Comparison of ENCODE assay signal across 9 mouse cellular contexts in the genomic region with DNA sequence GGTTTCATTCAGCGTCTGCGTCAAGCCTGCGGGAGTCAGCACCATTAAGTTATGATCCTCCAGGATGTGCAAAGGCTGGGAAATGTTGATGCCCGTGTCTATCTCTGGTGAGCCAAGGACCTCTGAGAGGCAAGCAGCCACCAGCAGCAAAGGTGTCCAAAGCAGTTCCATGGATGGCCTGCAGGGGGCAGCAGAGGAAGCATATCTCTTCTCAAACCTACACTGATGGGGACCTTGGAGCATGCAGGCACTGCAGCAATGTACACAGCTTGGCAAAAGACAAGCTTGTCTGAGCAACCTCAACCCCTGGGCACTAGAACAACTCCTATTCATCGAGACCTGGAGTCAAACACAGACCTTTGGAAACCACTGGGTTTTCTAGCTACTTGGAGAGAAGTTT. TPM values are rescaled to one million over a fixed set of nuclear protein-coding genes. Genes with fewer than 3 reads are reported as not detected.
DNase-seq lines count a peak whose midpoint lies in the region; ATAC-seq and TF ChIP-seq lines count a peak whose summit lies in the region.
"Had no signal": no experiment of that assay in that cellular context is flagged by ENCODE, and none has a peak within 500 bp of the region (broad histone marks: within the 10 kb centered on the region; RNA-seq: fewer than 3 reads in every experiment).

No protein-coding gene starts in this region.

- H3K4me2 ChIP-seq in forebrain, embryonic 11.5 days (ENCODE audit: low read depth, low read length, severe bottlenecking), result no peak overlapping the region
- H3K4me2 ChIP-seq in forebrain, embryonic 16.5 days (ENCODE audit: low read length), result no peak overlapping the region
- H3K4me2 ChIP-seq in hindbrain, postnatal 0 days (ENCODE audit: low read depth, low read length), result no peak overlapping the region
- H3K4me2 ChIP-seq: lung, embryonic 15.5 days had no signal

- H3K36me3 ChIP-seq in forebrain, embryonic 11.5 days (ENCODE audit: control insufficient read depth, insufficient read depth, low read length), result no peaks in the 10 kb centered on the region
- no peaks in the 10 kb centered on the region for H3K36me3 ChIP-seq in forebrain, embryonic 16.5 days (ENCODE audit: control insufficient read depth, insufficient read depth)
- no peaks in the 10 kb centered on the region for H3K36me3 ChIP-seq in hindbrain, postnatal 0 days (ENCODE audit: insufficient read depth, low read length)
- H3K36me3 ChIP-seq: lung, embryonic 15.5 days had no signal

- no peak overlapping the region for H3K27ac ChIP-seq in forebrain, embryonic 11.5 days (ENCODE audit: low read depth, low read length)
- H3K27ac ChIP-seq in forebrain, embryonic 16.5 days (ENCODE audit: low read length), result no peak overlapping the region
- H3K27ac ChIP-seq in hindbrain, postnatal 0 days, result no peak overlapping the region
- H3K27ac ChIP-seq: lung, embryonic 15.5 days had no signal

- ATAC-seq in forebrain, embryonic 11.5 days (replicated peaks; ENCODE audit: low FRiP score), result peak; percentile 63; the same call in 1 of the 2 replicates
- ATAC-seq in forebrain, embryonic 16.5 days, result no peak
- peak; percentile 59; the same call in 1 of the 2 replicates for ATAC-seq in hindbrain, postnatal 0 days

- no peak overlapping the region for H3K4me3 ChIP-seq in forebrain, embryonic 11.5 days (ENCODE audit: low read depth, low read length)
- H3K4me3 ChIP-seq in forebrain, embryonic 16.5 days (replicated peaks; ENCODE audit: low read length), result no peak overlapping the region
- H3K4me3 ChIP-seq in hindbrain, postnatal 0 days (ENCODE audit: low read length), result no peak overlapping the region
- H3K4me3 ChIP-seq: lung, embryonic 15.5 days had no signal

- H3K9ac ChIP-seq in forebrain, embryonic 11.5 days (ENCODE audit: low read length), result no peak overlapping the region
- no peak overlapping the region for H3K9ac ChIP-seq in forebrain, embryonic 16.5 days (replicated peaks; ENCODE audit: low read depth, low read length)
- no peak overlapping the region for H3K9ac ChIP-seq in hindbrain, postnatal 0 days (replicated peaks; ENCODE audit: low read length)
- H3K9ac ChIP-seq: lung, embryonic 15.5 days had no signal

- H3K27me3 ChIP-seq in forebrain, embryonic 11.5 days (ENCODE audit: control insufficient read depth, insufficient read depth, low read length), result no peaks in the 10 kb centered on the region
- no peaks in the 10 kb centered on the region for H3K27me3 ChIP-seq in forebrain, embryonic 16.5 days (replicated peaks; ENCODE audit: control insufficient read depth, insufficient read depth, low read length)
- H3K27me3 ChIP-seq in hindbrain, postnatal 0 days (ENCODE audit: insufficient read depth, low read length), result no peaks in the 10 kb centered on the region
- H3K27me3 ChIP-seq: lung, embryonic 15.5 days had no signal

- TF ChIP-seq CTCF in hindbrain, postnatal 0 days (IDR thresholded peaks at IDR 0.05; ENCODE audit: low read depth), result peak; percentile 94

- H3K4me1 ChIP-seq in forebrain, embryonic 11.5 days (replicated peaks; ENCODE audit: control insufficient read depth, insufficient read depth, low read length), result no peaks in the 10 kb centered on the region
- no peaks in the 10 kb centered on the region for H3K4me1 ChIP-seq in forebrain, embryonic 16.5 days (replicated peaks; ENCODE audit: control insufficient read depth, insufficient read depth, low read length)
- no peaks in the 10 kb centered on the region for H3K4me1 ChIP-seq in hindbrain, postnatal 0 days (ENCODE audit: insufficient read depth, low read length)
- H3K4me1 ChIP-seq: lung, embryonic 15.5 days had no signal

- WGBS in forebrain, embryonic 11.5 days, result 53% methylated on average over 5 of the region's 5 CpGs
- WGBS in forebrain, embryonic 16.5 days, result 48% methylated on average over 5 of the region's 5 CpGs
- 60% methylated on average over 5 of the region's 5 CpGs for WGBS in hindbrain, postnatal 0 days

- no peaks in the 10 kb centered on the region for H3K9me3 ChIP-seq in forebrain, embryonic 11.5 days (ENCODE audit: control insufficient read depth, low read length)
- H3K9me3 ChIP-seq in forebrain, embryonic 16.5 days (ENCODE audit: control insufficient read depth, low read length), result no peaks in the 10 kb centered on the region
- H3K9me3 ChIP-seq in hindbrain, postnatal 0 days (ENCODE audit: low read length), result no peaks in the 10 kb centered on the region
- H3K9me3 ChIP-seq: lung, embryonic 15.5 days had no signal

- DNase-seq in forebrain, embryonic 11.5 days (ENCODE audit: low spot score), result peak; percentile 81
- DNase-seq in adipocyte (ENCODE audit: low spot score), result peak; percentile 71
- DNase-seq in cerebellum, postnatal 36 days, result peak; percentile 69 to 72
- DNase-seq in hindbrain, postnatal 0 days (ENCODE audit: low spot score), result peak; percentile 77
- peak; percentile 79 to 92 for DNase-seq in layer of hippocampus, postnatal 25 days (ENCODE audit: extremely low spot score in 1 of 2, low spot score in 1 of 2)
- DNase-seq in lung, postnatal 25 days (ENCODE audit: low spot score), result peak; percentile 48
- DNase-seq in spleen, postnatal 10 days (ENCODE audit: low spot score in 2 of 2), result peak; percentile 36 to 67

RNA-seq across cellular contexts. Expression of a gene that starts 0.4 kb away (rescaled TPM):
- polyA plus RNA-seq in forebrain, embryonic 11.5 days (2014; fragmentation: Nextera tagmentation; extraction: Ambion mirVana), result not detected in 2 replicates
- polyA plus RNA-seq in forebrain, embryonic 16.5 days (2015; fragmentation: Nextera tagmentation; extraction: Ambion mirVana), result not detected in 2 replicates
- 0.16 TPM in 1 of 2 replicates, not detected in the other for total RNA-seq in hindbrain, postnatal 0 days (2014; rRNA removed)
- 0.25 and 0.35 TPM in 2 replicates for polyA plus RNA-seq in hindbrain, postnatal 0 days (2015; fragmentation: Nextera tagmentation; extraction: Ambion mirVana)
- under 1 TPM; 0.45 to 0.71 TPM for total RNA-seq in layer of hippocampus, postnatal 25 days (2021)
- polyA plus RNA-seq: lung, embryonic 15.5 days had no signal

RNA-seq across cellular contexts. Expression of a gene that starts 3.6 kb away (rescaled TPM):
- not detected in 2 replicates for polyA plus RNA-seq in forebrain, embryonic 11.5 days (2014; fragmentation: Nextera tagmentation; extraction: Ambion mirVana)
- not detected in 2 replicates for polyA plus RNA-seq in forebrain, embryonic 16.5 days (2015; fragmentation: Nextera tagmentation; extraction: Ambion mirVana)
- not detected in 2 replicates for total RNA-seq in hindbrain, postnatal 0 days (2014; rRNA removed)
- polyA plus RNA-seq in hindbrain, postnatal 0 days (2015; fragmentation: Nextera tagmentation; extraction: Ambion mirVana), result 0.06 and 0.08 TPM in 2 replicates
- not detected for total RNA-seq in layer of hippocampus, postnatal 25 days (2021)
- polyA plus RNA-seq: lung, embryonic 15.5 days had no signal

RNA-seq across cellular contexts. Expression of a gene that starts 34.5 kb away (rescaled TPM):
- not detected in 2 replicates for polyA plus RNA-seq in forebrain, embryonic 11.5 days (2014; fragmentation: Nextera tagmentation; extraction: Ambion mirVana)
- not detected in 2 replicates for polyA plus RNA-seq in forebrain, embryonic 16.5 days (2015; fragmentation: Nextera tagmentation; extraction: Ambion mirVana)
- 0.05 TPM in 1 of 2 replicates, not detected in the other for total RNA-seq in hindbrain, postnatal 0 days (2014; rRNA removed)
- 0.09 TPM in 1 of 2 replicates, not detected in the other for polyA plus RNA-seq in hindbrain, postnatal 0 days (2015; fragmentation: Nextera tagmentation; extraction: Ambion mirVana)
- not detected for total RNA-seq in layer of hippocampus, postnatal 25 days (2021)

RNA-seq across cellular contexts. Expression of a gene that starts 40.6 kb away (rescaled TPM):
- polyA plus RNA-seq in forebrain, embryonic 11.5 days (2014; fragmentation: Nextera tagmentation; extraction: Ambion mirVana), result not detected in 2 replicates
- not detected in 2 replicates for polyA plus RNA-seq in forebrain, embryonic 16.5 days (2015; fragmentation: Nextera tagmentation; extraction: Ambion mirVana)
- not detected in 2 replicates for total RNA-seq in hindbrain, postnatal 0 days (2014; rRNA removed)
- not detected in 2 replicates for polyA plus RNA-seq in hindbrain, postnatal 0 days (2015; fragmentation: Nextera tagmentation; extraction: Ambion mirVana)
- total RNA-seq in layer of hippocampus, postnatal 25 days (2021), result not detected
- polyA plus RNA-seq: lung, embryonic 15.5 days had no signal
